8 mouse cellular contexts compared by ENCODE assay signal in the genomic region with DNA sequence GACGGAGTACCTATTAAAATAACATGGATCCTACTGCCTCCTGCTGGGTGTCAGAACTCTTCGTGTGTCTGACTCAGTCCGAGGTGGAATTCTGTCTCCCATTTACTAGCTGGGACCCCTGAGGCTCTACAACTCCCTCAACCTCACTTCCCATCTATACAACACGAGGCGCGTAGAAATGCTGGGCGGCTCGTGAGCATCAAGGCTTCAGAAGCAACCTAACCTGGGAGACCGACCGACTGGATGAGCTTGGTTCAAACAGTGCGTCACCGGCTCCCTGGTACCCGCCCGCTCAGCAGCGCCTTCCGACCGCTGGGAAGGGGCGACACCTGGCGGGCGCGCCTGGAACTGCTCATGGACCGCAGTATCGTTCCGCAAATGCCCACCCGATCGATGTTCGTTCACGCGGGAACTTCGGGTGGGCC. TPM values are rescaled to one million over a fixed set of nuclear protein-coding genes. Genes with fewer than 3 reads are reported as not detected.
DNase-seq lines count a peak whose midpoint lies in the region; ATAC-seq lines count a peak whose summit lies in the region.

No protein-coding gene starts in this region.

- intact Hi-C loops in gastrocnemius, postnatal 36 days (cut with DNase I): loop anchor here (1.0 to 5.0 kb wide), 4 partner anchors 133 to 363 kb away; no protein-coding TSS in a partner anchor
- intact Hi-C loops in left cerebral cortex, postnatal 25 days (cut with DNase I): loop anchor here (1.0 to 5.0 kb wide), 3 partner anchors 108 to 363 kb away; no protein-coding TSS in a partner anchor

- no peaks in the 10 kb centered on the region for H3K36me3 ChIP-seq in intestine, embryonic 15.5 days
- no peaks in the 10 kb centered on the region for H3K36me3 ChIP-seq in midbrain, embryonic 10.5 days

- H3K27me3 ChIP-seq in intestine, embryonic 15.5 days (replicated peaks): 0 out of 2 replicates have a peak, but pooled peaks cover 2% of the 10 kb centered on the region
- peaks cover 59% of the 10 kb centered on the region for H3K27me3 ChIP-seq in midbrain, embryonic 10.5 days (ENCODE audit: low read depth, poor library complexity, severe bottlenecking)

- peak; percentile 72 for ATAC-seq in intestine, embryonic 15.5 days

- peak overlapping the region; percentile 22; the same call in 1 of the 2 replicates for H3K4me3 ChIP-seq in intestine, embryonic 15.5 days (replicated peaks)
- H3K4me3 ChIP-seq in midbrain, embryonic 10.5 days: peak overlapping the region; percentile 42

- H3K27ac ChIP-seq in intestine, embryonic 15.5 days: no peak overlapping the region
- no peak overlapping the region for H3K27ac ChIP-seq in midbrain, embryonic 10.5 days (replicated peaks)

- peak overlapping the region; percentile 65 for H3K4me2 ChIP-seq in intestine, embryonic 15.5 days (replicated peaks)

- no peaks in the 10 kb centered on the region for H3K9me3 ChIP-seq in intestine, embryonic 15.5 days
- H3K9me3 ChIP-seq in midbrain, embryonic 10.5 days (replicated peaks): no peaks in the 10 kb centered on the region

- H3K9ac ChIP-seq in intestine, embryonic 15.5 days: no peak overlapping the region

- DNase-seq in adrenal gland, adult 18-20 months (ENCODE audit: low spot score in 2 of 2): peak; percentile 90 to 91
- peak; percentile 85 for DNase-seq in embryo, embryonic 10.5 days (ENCODE audit: low spot score)
- peak; percentile 83 to 86 for DNase-seq in gastrocnemius, postnatal 36 days
- peak; percentile 81 to 84 for DNase-seq in left cerebral cortex, postnatal 25 days (ENCODE audit: low spot score in 2 of 2)
- DNase-seq in midbrain, embryonic 10.5 days (ENCODE audit: low spot score): peak; percentile 86
- DNase-seq in right cerebral cortex, postnatal 36 days (ENCODE audit: low spot score in 2 of 2): peak; percentile 54 to 61
- peak; percentile 79 to 90 for DNase-seq in urinary bladder, postnatal 4 days (ENCODE audit: low spot score in 2 of 2)

- peaks cover 3% of the 10 kb centered on the region; the same call in 1 of the 2 replicates for H3K4me1 ChIP-seq in intestine, embryonic 15.5 days (replicated peaks)
- peaks cover 14% of the 10 kb centered on the region for H3K4me1 ChIP-seq in midbrain, embryonic 10.5 days

- under 1% methylated on average over 30 of the region's 30 CpGs for WGBS in intestine, embryonic 15.5 days
- WGBS in midbrain, embryonic 10.5 days: 2% methylated on average over 30 of the region's 30 CpGs

RNA-seq across cellular contexts. Expression of gene Ptpn1, which starts 36.9 kb away (rescaled TPM):
- 10 to 100 TPM; 56.6 to 64.4 TPM for total RNA-seq in adrenal gland, adult 18-20 months (2021)
- 10 to 100 TPM; 12.5 to 14.9 TPM for total RNA-seq in gastrocnemius, postnatal 36 days (2021)
- polyA plus RNA-seq in intestine, embryonic 15.5 days (2015; fragmentation: Nextera tagmentation; extraction: Ambion mirVana): 41.1 and 54.2 TPM in 2 replicates
- 10 to 100 TPM; 56.4 to 59.5 TPM for total RNA-seq in left cerebral cortex, postnatal 25 days (2021)
- 79.2 and 79.8 TPM in 2 replicates for polyA plus RNA-seq in midbrain, embryonic 10.5 days (2016; fragmentation: Nextera tagmentation; extraction: Ambion mirVana)
